Mouse (Mus musculus) limb, embryonic 12.5 days (tissue): ENCODE results near the gene Timm22. TPM values are rescaled to one million over a fixed set of nuclear protein-coding genes. Genes with fewer than 3 reads are reported as not detected.

Source experiments
- ATAC-seq: fragments of 200-750 bp; cut with Nextera tagmentation; 2 replicates; pipeline ENCODE4 v1.8.0; 2017; ENCODE audit warnings: low read depth, moderate TSS enrichment; ENCODE audit not compliant: insufficient number of reproducible peaks, insufficient read depth, low FRiP score, low TSS enrichment
- H3K27ac ChIP-seq: fragments of 300-500 bp; sonication (generic); 2 replicates; pipeline ENCODE4 v1.5.1; 2016; ENCODE audit warnings: mild to moderate bottlenecking, moderate library complexity
- H3K27me3 ChIP-seq: fragments of 300-500 bp; sonication (generic); 2 replicates; pipeline ENCODE4 v1.6.1; 2016; ENCODE audit warnings: mild to moderate bottlenecking, moderate library complexity
- H3K36me3 ChIP-seq: fragments of 300-500 bp; sonication (generic); 2 replicates; pipeline ENCODE4 v1.6.1; 2016; ENCODE audit warnings: mild to moderate bottlenecking, moderate library complexity
- H3K4me1 ChIP-seq: fragments of 300-500 bp; sonication (generic); replicated peaks from 2 replicates; pipeline ENCODE4 v1.6.1; 2016
- H3K4me2 ChIP-seq: fragments of 300-500 bp; sonication (generic); 2 replicates; pipeline ENCODE4 v1.6.1; 2016; ENCODE audit warnings: mild to moderate bottlenecking, moderate library complexity
- H3K4me3 ChIP-seq: fragments of 300-500 bp; sonication (generic); replicated peaks from 2 replicates; pipeline ENCODE4 v1.5.1; 2016; ENCODE audit warnings: mild to moderate bottlenecking
- H3K9ac ChIP-seq: fragments of 300-500 bp; sonication (generic); replicated peaks from 2 replicates; pipeline ENCODE4 v1.6.1; 2016; ENCODE audit warnings: mild to moderate bottlenecking, moderate library complexity
- H3K9me3 ChIP-seq: fragments of 300-500 bp; sonication (generic); 2 replicates; pipeline ENCODE4 v1.6.1; 2016; ENCODE audit warnings: mild to moderate bottlenecking, moderate library complexity
- WGBS: fragments of 180-500 bp; shearing (Covaris S2); methylation state at CpG from one replicate; pipeline ENCODE4 v1.1.7; 2016; 5-methylcytosine and 5-hydroxymethylcytosine counted together
- polyA plus RNA-seq: library from polyadenylated mRNA; unstranded; fragments of >200 nt; fragmentation: Nextera tagmentation; extraction: Ambion mirVana; gene quantifications from 2 replicates; pipeline ENCODE4 v1.2.1, GENCODE M21; 2016

The Timm22 gene
- polyA plus RNA-seq, 1 experiment from 2014 or later = 149 TPM

DNA sequence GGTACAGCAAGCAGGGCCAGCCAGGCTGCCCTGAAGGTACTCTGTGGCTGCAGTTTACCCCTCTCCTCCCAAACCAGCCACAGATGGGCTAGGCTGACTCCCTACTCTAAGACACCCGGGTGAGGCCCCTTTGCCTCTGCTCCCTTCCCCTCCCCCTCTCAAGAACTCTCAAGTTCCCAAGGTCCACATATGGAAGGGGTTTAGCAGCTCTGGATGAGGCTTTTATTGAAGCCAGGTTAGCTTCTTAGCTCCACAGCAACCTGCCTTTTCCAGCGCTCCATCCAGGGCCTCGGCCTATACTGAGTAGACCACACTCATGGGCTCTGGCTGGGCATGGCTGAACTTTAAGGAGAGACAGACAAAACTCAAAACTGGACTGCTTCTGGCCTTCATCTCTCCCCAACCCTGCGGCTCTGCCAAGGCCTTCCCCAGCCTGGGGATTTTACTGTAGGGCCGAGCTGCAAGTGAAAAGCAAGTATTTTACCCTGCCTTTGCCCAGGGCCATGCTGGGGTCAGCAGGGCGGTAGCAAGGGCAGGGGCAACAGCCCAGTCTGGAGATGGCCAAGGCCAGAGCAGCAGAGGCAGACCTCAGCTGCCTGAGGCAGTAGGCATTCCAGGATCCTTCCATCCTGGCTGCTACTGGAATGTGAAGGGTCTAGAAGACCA is 23.3 kb downstream of the Timm22 start:
- Histone ChIP-seq H3K9me3 (no peaks in the 10 kb centered on the region), H3K27me3 (no peaks in the 10 kb centered on the region), H3K27ac (peak overlapping the region; percentile 97), H3K4me2 (peak overlapping the region; percentile 19; the same call in 1 of the 2 replicates), H3K9ac (peak overlapping the region; percentile 51), H3K4me1 (peaks cover 68% of the 10 kb centered on the region), H3K36me3 (peaks cover 30% of the 10 kb centered on the region; the same call in 1 of the 2 replicates), H3K4me3 (no peak overlapping the region)
- peak; percentile 69 for ATAC-seq
- WGBS = 13% methylated on average over 6 of the region's 6 CpGs

- H3K36me3 ChIP-seq = peaks cover 42% of the 10 kb centered on the region
- H3K4me2 ChIP-seq = peak overlapping the region; percentile 76
- H3K27me3 ChIP-seq = no peaks in the 10 kb centered on the region
- peak overlapping the region; percentile 63; the same call in 1 of the 2 replicates for H3K9ac ChIP-seq
- ATAC-seq = no peak
- H3K9me3 ChIP-seq = no peaks in the 10 kb centered on the region
- peak overlapping the region; percentile 94; the same call in 1 of the 2 replicates for H3K27ac ChIP-seq
- WGBS = 83% methylated on average over 5 of the region's 5 CpGs
- peak overlapping the region; percentile 43 for H3K4me3 ChIP-seq
- H3K4me1 ChIP-seq = peaks cover 81% of the 10 kb centered on the region
Measured at GRCm38 (mm10) chr11:76436009-76436408, 29.3 kb downstream of the Timm22 start.

DNA sequence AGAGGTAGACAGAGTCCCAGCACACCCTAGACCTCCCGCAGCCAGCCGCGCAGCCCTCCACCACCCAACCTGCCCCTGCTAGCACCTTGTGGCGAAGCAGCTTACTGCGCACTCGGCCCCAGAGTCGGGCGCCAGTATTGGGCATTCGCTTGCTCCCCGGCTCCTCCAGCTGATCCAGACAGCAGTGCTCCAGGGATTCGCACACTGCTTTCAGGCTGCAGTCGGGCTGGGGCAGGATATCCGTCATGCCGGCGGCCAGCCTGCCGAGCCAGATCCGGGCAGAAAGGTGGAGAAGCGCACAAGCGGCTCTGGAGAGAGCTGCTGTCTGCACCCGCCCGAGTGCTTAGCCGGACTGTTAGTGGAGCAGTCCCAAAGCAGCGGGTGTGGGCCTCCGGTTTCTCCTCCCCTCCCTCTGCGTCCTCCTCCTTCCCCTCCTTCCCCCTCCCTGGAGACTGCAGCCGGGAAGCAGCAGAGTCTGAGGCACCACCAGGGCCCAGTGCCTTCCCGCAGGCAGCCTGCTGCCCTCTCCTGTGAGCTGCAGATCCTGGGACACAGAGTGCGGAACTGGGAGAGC is 30.2 kb downstream of the Timm22 start:
- Histone ChIP-seq H3K27ac (peak overlapping the region; percentile 94), H3K4me3 (peak overlapping the region; percentile 43), H3K4me2 (peak overlapping the region; percentile 76), H3K36me3 (peaks cover 44% of the 10 kb centered on the region), H3K4me1 (peaks cover 73% of the 10 kb centered on the region), H3K9ac (peak overlapping the region; percentile 63), H3K9me3 (no peaks in the 10 kb centered on the region), H3K27me3 (no peaks in the 10 kb centered on the region)
- WGBS = 9% methylated on average over 28 of the region's 28 CpGs
- ATAC-seq = peak; percentile 71

DNA sequence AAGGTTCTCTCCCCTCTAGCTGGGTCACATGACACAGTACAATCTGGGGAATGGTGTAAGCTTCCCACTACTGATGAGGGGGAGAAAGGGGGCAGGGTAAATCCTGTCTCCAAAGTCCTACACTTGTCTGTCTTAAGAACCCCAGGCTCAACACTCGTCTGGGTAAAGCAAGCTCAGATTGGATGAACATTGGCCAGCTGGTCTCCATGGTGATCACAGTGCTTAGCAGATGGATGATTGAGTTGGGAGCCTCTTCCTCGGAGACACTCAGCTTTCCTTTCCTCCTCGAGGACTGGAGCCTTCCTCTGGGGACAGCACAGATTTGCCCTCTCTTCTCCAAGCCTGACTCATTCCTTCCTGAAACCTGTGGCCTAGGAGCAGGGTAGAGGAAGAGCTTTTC is 32.9 kb downstream of the Timm22 start:
- no peaks in the 10 kb centered on the region for H3K9me3 ChIP-seq
- peaks cover 49% of the 10 kb centered on the region for H3K36me3 ChIP-seq
- H3K4me1 ChIP-seq = peaks cover 59% of the 10 kb centered on the region
- WGBS = 31% methylated on average over 3 of the region's 3 CpGs
- H3K9ac ChIP-seq = no peak overlapping the region
- no peak overlapping the region for H3K27ac ChIP-seq
- no peaks in the 10 kb centered on the region for H3K27me3 ChIP-seq
- no peak for ATAC-seq
- no peak overlapping the region for H3K4me3 ChIP-seq
- H3K4me2 ChIP-seq = no peak overlapping the region

GRCm38 (mm10) chr11:76445459-76445858 is 38.7 kb downstream of the Timm22 start:
- 13% methylated on average over 8 of the region's 8 CpGs for WGBS
- ATAC-seq = peak; percentile 40; the same call in 1 of the 2 replicates
- peak overlapping the region; percentile 89 for H3K27ac ChIP-seq

DNA sequence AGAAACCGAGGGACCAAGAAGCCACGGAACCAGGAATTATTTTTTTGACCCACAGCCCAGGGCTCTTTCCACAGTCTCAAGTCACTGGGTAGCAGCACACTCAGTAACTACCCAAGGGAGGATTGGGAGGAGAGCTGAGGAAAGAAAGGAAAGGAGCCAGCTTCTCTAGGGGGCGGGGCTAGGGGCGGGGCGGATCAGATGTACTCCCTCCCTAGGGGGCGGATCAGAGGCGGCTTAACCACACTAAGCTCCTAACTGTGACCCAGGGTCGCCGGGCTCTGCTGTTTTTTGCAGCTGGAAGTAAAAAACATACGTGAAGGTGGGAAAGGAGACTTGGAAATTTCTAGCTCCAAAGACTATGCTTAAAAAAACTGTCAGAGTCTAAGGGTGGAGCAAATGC is 39.5 kb downstream of the Timm22 start:
- Histone ChIP-seq H3K9me3 (no peaks in the 10 kb centered on the region), H3K36me3 (peaks cover 47% of the 10 kb centered on the region), H3K4me2 (peak overlapping the region; percentile 21), H3K9ac (no peak overlapping the region), H3K27ac (peak overlapping the region; percentile 89), H3K27me3 (no peaks in the 10 kb centered on the region), H3K4me1 (peaks cover 66% of the 10 kb centered on the region), H3K4me3 (no peak overlapping the region)
- ATAC-seq = no peak
- WGBS = 2% methylated on average over 10 of the region's 10 CpGs

More at GRCm38 (mm10) chr11:76445459-76445858, 38.7 kb downstream of the Timm22 start:
- Histone ChIP-seq H3K36me3 (peaks cover 48% of the 10 kb centered on the region), H3K4me3 (no peak overlapping the region), H3K4me2 (peak overlapping the region; percentile 21; the same call in 1 of the 2 replicates), H3K9ac (0 out of 2 replicates have a peak overlapping the region, but pooled peaks have one; percentile 31), H3K9me3 (no peaks in the 10 kb centered on the region), H3K4me1 (peaks cover 67% of the 10 kb centered on the region), H3K27me3 (no peaks in the 10 kb centered on the region)

DNA sequence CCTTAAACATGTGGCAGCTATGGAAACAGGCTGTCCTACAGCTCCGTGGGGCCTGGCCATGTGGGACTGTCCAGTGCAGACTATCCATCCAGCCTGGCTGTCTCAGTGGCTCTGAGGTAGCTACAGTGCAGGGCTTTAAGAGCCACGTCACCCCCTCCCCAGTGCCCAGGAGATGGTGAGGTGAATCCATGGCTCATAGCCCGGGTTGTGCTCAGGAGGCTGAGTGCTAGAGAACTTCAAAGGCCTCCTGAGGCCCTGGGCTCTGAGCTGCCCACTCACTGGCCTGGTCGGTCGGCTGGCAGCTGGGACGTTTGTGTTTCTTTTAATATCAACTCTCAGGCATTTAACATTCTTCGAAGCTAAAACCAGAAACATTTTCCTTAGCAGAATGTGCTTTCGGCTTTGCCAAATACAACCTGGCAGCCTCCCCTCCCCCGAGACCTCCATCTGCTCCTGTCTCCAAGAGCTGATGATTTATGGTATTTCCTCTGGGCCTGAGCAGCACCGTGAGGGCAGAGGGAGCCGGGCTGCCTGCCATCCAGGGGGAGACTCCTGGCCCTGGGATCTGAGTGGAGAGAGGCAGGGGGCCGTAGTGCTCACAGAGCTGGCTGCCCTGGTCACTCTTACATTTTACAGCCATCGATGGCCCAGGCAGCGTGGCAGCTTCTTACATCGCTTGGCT is 42.9 kb downstream of the Timm22 start:
- H3K27me3 ChIP-seq = no peaks in the 10 kb centered on the region
- WGBS = 10% methylated on average over 15 of the region's 15 CpGs
- no peak for ATAC-seq
- no peaks in the 10 kb centered on the region for H3K9me3 ChIP-seq
- peak overlapping the region; percentile 47 for H3K9ac ChIP-seq
- H3K4me3 ChIP-seq = no peak overlapping the region; the same call in 1 of the 2 replicates
- H3K36me3 ChIP-seq = peaks cover 55% of the 10 kb centered on the region
- H3K4me1 ChIP-seq = peaks cover 61% of the 10 kb centered on the region
- peak overlapping the region; percentile 88 for H3K27ac ChIP-seq
- peak overlapping the region; percentile 37 for H3K4me2 ChIP-seq

GRCm38 (mm10) chr11:76450202-76450561 is 43.4 kb downstream of the Timm22 start:
- WGBS = 37% methylated on average over 3 of the region's 3 CpGs
- Histone ChIP-seq H3K36me3 (peaks cover 57% of the 10 kb centered on the region), H3K4me3 (no peak overlapping the region; the same call in 1 of the 2 replicates)

GRCm38 (mm10) chr11:76454492-76454891 is 47.7 kb downstream of the Timm22 start:
- Histone ChIP-seq H3K36me3 (peaks cover 66% of the 10 kb centered on the region), H3K4me3 (no peak overlapping the region), H3K9me3 (no peaks in the 10 kb centered on the region), H3K27me3 (no peaks in the 10 kb centered on the region), H3K4me1 (peaks cover 26% of the 10 kb centered on the region), H3K4me2 (no peak overlapping the region), H3K9ac (no peak overlapping the region), H3K27ac (no peak overlapping the region)
- no peak for ATAC-seq
- 68% methylated on average over 5 of the region's 5 CpGs for WGBS

More at GRCm38 (mm10) chr11:76450202-76450561, 43.4 kb downstream of the Timm22 start:
- Histone ChIP-seq H3K4me1 (peaks cover 56% of the 10 kb centered on the region), H3K9ac (peak overlapping the region; percentile 47), H3K4me2 (peak overlapping the region; percentile 37), H3K27me3 (no peaks in the 10 kb centered on the region), H3K27ac (peak overlapping the region; percentile 88), H3K9me3 (no peaks in the 10 kb centered on the region)
- ATAC-seq = no peak

DNA sequence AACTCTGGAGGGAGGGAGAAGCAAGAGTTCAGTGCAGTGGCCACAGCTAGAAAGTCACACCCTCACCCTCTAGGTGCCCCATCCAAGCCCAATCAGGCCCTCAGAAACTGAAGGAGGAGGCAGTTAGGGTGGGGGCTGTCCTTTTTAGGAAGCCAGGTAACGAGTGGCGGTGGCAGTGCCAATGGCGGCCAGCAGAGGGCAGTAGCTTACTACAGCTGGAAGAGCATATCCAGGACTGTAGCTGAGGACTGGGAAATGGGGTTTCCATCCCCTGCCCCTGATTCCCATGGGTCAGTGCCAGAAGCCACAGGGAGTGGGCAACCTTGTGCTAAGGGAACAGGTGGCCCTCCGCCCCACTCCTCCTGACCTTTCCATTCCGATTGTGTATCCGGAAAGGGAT is 49.5 kb downstream of the Timm22 start:
- peaks cover 13% of the 10 kb centered on the region for H3K4me1 ChIP-seq
- H3K9ac ChIP-seq = no peak overlapping the region
- H3K27me3 ChIP-seq = no peaks in the 10 kb centered on the region
- H3K9me3 ChIP-seq = no peaks in the 10 kb centered on the region
- H3K4me3 ChIP-seq = no peak overlapping the region
- ATAC-seq = peak; percentile 72; the same call in 1 of the 2 replicates
- WGBS = 22% methylated on average over 6 of the region's 6 CpGs
- peaks cover 75% of the 10 kb centered on the region for H3K36me3 ChIP-seq
- no peak overlapping the region for H3K4me2 ChIP-seq
- H3K27ac ChIP-seq = 0 out of 2 replicates have a peak overlapping the region, but pooled peaks have one; percentile 45

GRCm38 (mm10) chr11:76456897-76457296 is 50.1 kb downstream of the Timm22 start:
- Histone ChIP-seq H3K4me3 (no peak overlapping the region), H3K9me3 (no peaks in the 10 kb centered on the region), H3K9ac (no peak overlapping the region), H3K27ac (0 out of 2 replicates have a peak overlapping the region, but pooled peaks have one; percentile 45), H3K4me2 (no peak overlapping the region), H3K36me3 (peaks cover 75% of the 10 kb centered on the region), H3K4me1 (peaks cover 19% of the 10 kb centered on the region), H3K27me3 (no peaks in the 10 kb centered on the region)
- no peak for ATAC-seq
- WGBS = 79% methylated on average over 10 of the region's 10 CpGs
